ENCODE assay signal across 14 mouse cellular contexts in genomic region chr10:30754825-30755457, GRCm38 (mm10). TPM values are rescaled to one million over a fixed set of nuclear protein-coding genes. Genes with fewer than 3 reads are reported as not detected.
DNase-seq lines count a peak whose midpoint lies in the region; ATAC-seq and TF ChIP-seq lines count a peak whose summit lies in the region.
"Had no signal": no experiment of that assay in that cellular context is flagged by ENCODE, and none has a peak within 500 bp of the region (broad histone marks: within the 10 kb centered on the region; RNA-seq: fewer than 3 reads in every experiment).

No protein-coding gene starts in this region.

- no peak for ATAC-seq in intestine, postnatal 0 days
- 0 out of 2 replicates have a peak, but pooled peaks have one; percentile 33 for ATAC-seq in monocyte, adult 5-6 weeks (replicated peaks; ENCODE audit: insufficient number of reproducible peaks, low FRiP score, low TSS enrichment, poor library complexity, severe bottlenecking)
- no peak for ATAC-seq in hindbrain, embryonic 16.5 days

- no peak for DNase-seq in heart, embryonic 10.5 days (ENCODE audit: low spot score)
- no peak for DNase-seq in heart, postnatal 4 days
- DNase-seq in spleen, adult 2 months (ENCODE audit: low read depth in 1 of 2, low spot score in 2 of 2): no peak
- DNase-seq in spleen, adult 12 weeks (ENCODE audit: low spot score): no peak
- DNase-seq in kidney, adult 2 months: no peak
- DNase-seq: adrenal gland, postnatal 14 days; cerebellum, adult 8-10 months; gastrocnemius, adult 2 months; midbrain, embryonic 14.5 days had no signal

- peak overlapping the region; percentile 19 for H3K4me3 ChIP-seq in heart, embryonic 10.5 days
- H3K4me3 ChIP-seq in spleen, adult 2 months (ENCODE audit: extremely low read depth, insufficient read depth, insufficient read length): no peak overlapping the region
- H3K4me3 ChIP-seq in intestine, postnatal 0 days (ENCODE audit: low read depth, low read length): no peak overlapping the region
- no peak overlapping the region for H3K4me3 ChIP-seq in hindbrain, embryonic 16.5 days (ENCODE audit: low read length)
- H3K4me3 ChIP-seq in kidney, adult 2 months (ENCODE audit: insufficient read depth, low read depth, low read length): no peak overlapping the region
- H3K4me3 ChIP-seq: embryonic facial prominence, embryonic 15.5 days; gastrocnemius, adult 2 months; limb, embryonic 15.5 days had no signal

- H3K9me3 ChIP-seq in heart, embryonic 10.5 days: no peaks in the 10 kb centered on the region
- H3K9me3 ChIP-seq in intestine, postnatal 0 days (ENCODE audit: control insufficient read depth): no peaks in the 10 kb centered on the region
- no peaks in the 10 kb centered on the region for H3K9me3 ChIP-seq in hindbrain, embryonic 16.5 days (ENCODE audit: control insufficient read depth, low read length)
- H3K9me3 ChIP-seq: embryonic facial prominence, embryonic 15.5 days; limb, embryonic 15.5 days had no signal

- H3K9ac ChIP-seq in intestine, postnatal 0 days (ENCODE audit: low read depth, low read length): no peak overlapping the region
- no peak overlapping the region for H3K9ac ChIP-seq in hindbrain, embryonic 16.5 days (ENCODE audit: low read depth, low read length)
- H3K9ac ChIP-seq: embryonic facial prominence, embryonic 15.5 days; limb, embryonic 15.5 days had no signal

- H3K36me3 ChIP-seq in heart, embryonic 10.5 days: no peaks in the 10 kb centered on the region; the same call in 1 of the 2 replicates
- H3K36me3 ChIP-seq in spleen, adult 2 months (ENCODE audit: control insufficient read depth, insufficient read depth, low read length): no peaks in the 10 kb centered on the region; the same call in 1 of the 2 replicates
- H3K36me3 ChIP-seq in intestine, postnatal 0 days (ENCODE audit: control insufficient read depth, insufficient read depth): no peaks in the 10 kb centered on the region
- 0 out of 2 replicates have a peak, but pooled peaks cover 2% of the 10 kb centered on the region for H3K36me3 ChIP-seq in hindbrain, embryonic 16.5 days (ENCODE audit: control insufficient read depth, insufficient read depth, low read length)
- peaks cover 2% of the 10 kb centered on the region for H3K36me3 ChIP-seq in kidney, adult 2 months (ENCODE audit: control insufficient read depth, insufficient read depth, low read length)
- H3K36me3 ChIP-seq: embryonic facial prominence, embryonic 15.5 days; limb, embryonic 15.5 days had no signal

- TF ChIP-seq CTCF in spleen, adult 2 months (IDR thresholded peaks at IDR 0.05; ENCODE audit: extremely low read depth, insufficient read depth, insufficient read length, insufficient replicate concordance): no peak
- no peak for TF ChIP-seq CTCF in intestine, postnatal 0 days (IDR thresholded peaks at IDR 0.05; ENCODE audit: low read depth)
- no peak for TF ChIP-seq CTCF in kidney, adult 2 months (conservative IDR thresholded peaks at IDR 0.05; ENCODE audit: insufficient read depth, insufficient read length, low read depth, low read length)

- no peak for TF ChIP-seq POLR2A in spleen, adult 2 months (IDR thresholded peaks at IDR 0.05; ENCODE audit: low read depth, low read length)
- no peak for TF ChIP-seq POLR2A in kidney, adult 2 months (IDR thresholded peaks at IDR 0.05; ENCODE audit: low read depth, low read length)

- H3K27me3 ChIP-seq in heart, embryonic 10.5 days (ENCODE audit: insufficient read depth, poor library complexity, severe bottlenecking): no peaks in the 10 kb centered on the region
- H3K27me3 ChIP-seq in spleen, adult 2 months (ENCODE audit: control insufficient read depth, insufficient read depth, low read length): no peaks in the 10 kb centered on the region
- no peaks in the 10 kb centered on the region for H3K27me3 ChIP-seq in intestine, postnatal 0 days (replicated peaks; ENCODE audit: control insufficient read depth, insufficient read depth, low read length)
- no peaks in the 10 kb centered on the region for H3K27me3 ChIP-seq in hindbrain, embryonic 16.5 days (replicated peaks; ENCODE audit: control insufficient read depth, insufficient read depth, low read length)
- H3K27me3 ChIP-seq in kidney, adult 2 months (replicated peaks; ENCODE audit: control insufficient read depth, insufficient read depth, low read length): no peaks in the 10 kb centered on the region
- H3K27me3 ChIP-seq: embryonic facial prominence, embryonic 15.5 days; limb, embryonic 15.5 days had no signal

- H3K4me1 ChIP-seq in heart, embryonic 10.5 days: peaks cover 6% of the 10 kb centered on the region
- peaks cover 3% of the 10 kb centered on the region for H3K4me1 ChIP-seq in spleen, adult 2 months (ENCODE audit: control insufficient read depth, insufficient read depth, insufficient read length)
- H3K4me1 ChIP-seq in intestine, postnatal 0 days (replicated peaks; ENCODE audit: control insufficient read depth, insufficient read depth, low read length): peaks cover 2% of the 10 kb centered on the region; the same call in 1 of the 2 replicates
- H3K4me1 ChIP-seq in hindbrain, embryonic 16.5 days (ENCODE audit: control insufficient read depth, insufficient read depth, low read depth, low read length): no peaks in the 10 kb centered on the region
- H3K4me1 ChIP-seq in kidney, adult 2 months (ENCODE audit: control insufficient read depth, insufficient read depth, low read length): peaks cover 10% of the 10 kb centered on the region
- H3K4me1 ChIP-seq: embryonic facial prominence, embryonic 15.5 days; limb, embryonic 15.5 days had no signal

- peak overlapping the region; percentile 35 for H3K4me2 ChIP-seq in intestine, postnatal 0 days (replicated peaks; ENCODE audit: low read depth)
- H3K4me2 ChIP-seq in hindbrain, embryonic 16.5 days (ENCODE audit: low read length): no peak overlapping the region
- H3K4me2 ChIP-seq: embryonic facial prominence, embryonic 15.5 days; limb, embryonic 15.5 days had no signal

- WGBS in heart, embryonic 10.5 days: 41% methylated on average over 4 of the region's 4 CpGs
- 24% methylated on average over 4 of the region's 4 CpGs for WGBS in spleen, adult 2 months
- WGBS in intestine, postnatal 0 days: 28% methylated on average over 4 of the region's 4 CpGs
- 76% methylated on average over 4 of the region's 4 CpGs for WGBS in hindbrain, embryonic 16.5 days
- WGBS in kidney, adult 2 months: 70% methylated on average over 4 of the region's 4 CpGs

- H3K27ac ChIP-seq in heart, embryonic 10.5 days: peak overlapping the region; percentile 62; the same call in 1 of the 2 replicates
- H3K27ac ChIP-seq in spleen, adult 2 months (ENCODE audit: insufficient read depth, low read length): peak overlapping the region; percentile 12; the same call in 1 of the 2 replicates
- H3K27ac ChIP-seq in intestine, postnatal 0 days (ENCODE audit: low read depth, low read length): no peak overlapping the region
- no peak overlapping the region for H3K27ac ChIP-seq in hindbrain, embryonic 16.5 days (ENCODE audit: low read depth, low read length)
- H3K27ac ChIP-seq in kidney, adult 2 months (ENCODE audit: insufficient read depth, low read depth, low read length): no peak overlapping the region
- H3K27ac ChIP-seq: embryonic facial prominence, embryonic 15.5 days; gastrocnemius, adult 2 months; limb, embryonic 15.5 days had no signal

RNA-seq across cellular contexts. Expression of gene Ncoa7, which starts 48.2 kb away (rescaled TPM):
- polyA plus RNA-seq in heart, embryonic 10.5 days (2016; fragmentation: Nextera tagmentation; extraction: Ambion mirVana): 7.1 and 7.3 TPM in 2 replicates
- total RNA-seq in heart, postnatal 4 days (2021): 1 to 10 TPM; 9.2 TPM
- polyA plus RNA-seq in spleen, adult 2 months (2012; rRNA removed): 3.7 and 3.8 TPM in 2 replicates
- 10.4 and 13.1 TPM in 2 replicates for polyA plus RNA-seq in intestine, postnatal 0 days (2015; fragmentation: Nextera tagmentation; extraction: Ambion mirVana)
- total RNA-seq in monocyte, adult 5-6 weeks (2017): 13.8 to 20.5 TPM (median 15.5 TPM) in 3 replicates
- 25.6 and 26.1 TPM in 2 replicates for polyA plus RNA-seq in hindbrain, embryonic 16.5 days (2015; fragmentation: Nextera tagmentation; extraction: Ambion mirVana)
- polyA plus RNA-seq in kidney, adult 2 months (2012; rRNA removed): 14.4 and 18.6 TPM in 2 replicates

Comparison
In these comparisons a context has a peak if more than half of its experiments do, and no peak if none do; other contexts are left out.
1. H3K27ac ChIP-seq: peak in heart, embryonic 10.5 days (single experiment) and spleen, adult 2 months (single experiment); none in intestine, postnatal 0 days (single experiment), hindbrain, embryonic 16.5 days (single experiment) and kidney, adult 2 months (single experiment).